Mouse (Mus musculus) ES-Bruce4 (cell line): ENCODE measurements at regions not wholly inside any gene's neighbourhood (a gene's known extent, or its start where the extent isn't known, plus 50 kb on each side); places are given as distances from the start of the nearest gene placed in this dataset.

ENCODE experiments used
- H3K27ac ChIP-seq: 2 replicates; pipeline ENCODE4 v1.5.1; 2012; ENCODE audit warnings: low read length, inconsistent platforms; ENCODE audit not compliant: insufficient read depth
- H3K27me3 ChIP-seq: 2 replicates; pipeline ENCODE4 v1.6.1; 2012; ENCODE audit warnings: mild to moderate bottlenecking, low read length, inconsistent platforms; ENCODE audit not compliant: control insufficient read depth, poor library complexity, insufficient read depth, severe bottlenecking
- H3K36me3 ChIP-seq: 2 replicates; pipeline ENCODE4 v1.6.1; 2012; ENCODE audit warnings: inconsistent platforms, mild to moderate bottlenecking, low read length, moderate library complexity; ENCODE audit not compliant: control insufficient read depth, poor library complexity, insufficient read depth, severe bottlenecking
- H3K4me1 ChIP-seq: one replicate; pipeline ENCODE4 v1.8.1; 2011; ENCODE audit warnings: low read length; ENCODE audit not compliant: control insufficient read depth, insufficient read depth
- H3K4me3 ChIP-seq: 2 replicates; pipeline ENCODE4 v1.5.1; 2011; ENCODE audit warnings: low read depth, mild to moderate bottlenecking, low read length
- H3K9ac ChIP-seq: 2 replicates; pipeline ENCODE4 v1.6.1; 2012; ENCODE audit warnings: low read depth, mild to moderate bottlenecking, inconsistent platforms; ENCODE audit not compliant: poor library complexity, severe bottlenecking
- H3K9me3 ChIP-seq: replicated peaks from 2 replicates; pipeline ENCODE4 v1.6.1; 2012; ENCODE audit warnings: mild to moderate bottlenecking, low read length, inconsistent platforms; ENCODE audit not compliant: control insufficient read depth, poor library complexity, insufficient read depth, severe bottlenecking
- CTCF ChIP-seq: IDR thresholded peaks from one replicate; pipeline ENCODE4 v1.8.1; 2011; ENCODE audit warnings: low read depth, low read length
- EP300 ChIP-seq: IDR thresholded peaks from 2 replicates; pipeline ENCODE4 v1.6.1; 2011; ENCODE audit warnings: low read depth, low read length; ENCODE audit not compliant: insufficient read depth
- POLR2A ChIP-seq: IDR thresholded peaks from one replicate; pipeline ENCODE4 v1.8.1; 2011; ENCODE audit warnings: low read length; ENCODE audit not compliant: insufficient read depth

DNA sequence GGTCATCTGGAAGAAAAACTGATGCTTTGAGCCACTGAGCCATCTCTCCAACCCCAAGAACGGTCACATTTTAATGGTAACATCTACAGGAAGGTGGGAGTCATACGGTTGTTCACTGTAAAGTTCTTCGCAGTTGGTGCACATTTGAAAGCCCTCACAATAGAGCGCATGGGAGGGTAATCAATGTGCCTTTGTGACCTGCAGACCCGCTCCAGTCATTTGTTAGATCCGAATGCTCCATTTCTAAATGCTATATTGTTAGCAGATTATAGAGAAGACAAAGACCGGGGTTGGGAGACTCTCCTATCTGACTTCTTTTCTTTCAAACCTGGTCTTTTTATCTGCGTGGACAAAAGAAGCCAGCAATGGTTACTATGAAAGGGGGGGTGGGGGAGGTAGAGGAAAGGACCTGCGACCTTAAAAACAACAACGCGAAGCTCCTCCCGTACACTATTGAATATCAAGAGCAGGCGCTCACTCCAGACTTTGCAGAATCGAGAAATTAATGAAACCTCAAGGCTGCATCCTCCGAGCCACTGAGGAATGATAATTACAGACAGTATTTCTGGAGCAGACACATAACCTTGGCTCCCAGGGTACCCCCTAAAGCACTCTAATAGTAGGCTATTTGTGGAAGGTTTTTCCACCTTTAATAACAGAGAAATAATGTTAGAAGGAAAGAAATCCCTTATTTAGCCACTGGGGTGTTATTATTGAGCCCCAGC is 134.7 kb upstream of the Smim15 start:
- TF ChIP-seq POLR2A (no peak), EP300 (no peak), CTCF (no peak)
- Histone ChIP-seq H3K36me3 (no peaks in the 10 kb centered on the region), H3K27me3 (no peaks in the 10 kb centered on the region; the same call in 1 of the 2 replicates), H3K27ac (no peak overlapping the region), H3K9ac (no peak overlapping the region), H3K9me3 (no peaks in the 10 kb centered on the region), H3K4me1 (peaks cover 2% of the 10 kb centered on the region), H3K4me3 (no peak overlapping the region)

DNA sequence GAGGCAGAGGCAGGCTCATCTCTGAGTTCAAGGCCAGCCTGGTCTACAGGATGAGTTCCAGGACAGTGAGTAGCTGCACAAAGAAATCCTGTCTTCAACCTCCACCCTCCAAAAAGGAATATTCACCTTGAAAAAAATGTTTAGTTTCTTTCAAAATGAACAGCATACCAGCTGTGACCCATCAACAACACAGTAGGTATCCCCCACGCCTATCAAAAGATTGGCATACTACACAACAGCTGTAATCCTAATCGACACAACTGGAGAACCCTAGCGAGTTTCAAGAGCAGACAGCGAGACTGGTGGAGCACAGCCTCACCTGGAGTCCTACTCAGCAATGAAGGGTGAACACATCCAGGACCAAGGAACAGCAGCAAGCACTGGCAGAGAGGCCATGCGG is 136.3 kb upstream of the Smim15 start:
- Histone ChIP-seq H3K4me3 (no peak overlapping the region), H3K9ac (no peak overlapping the region), H3K27me3 (no peaks in the 10 kb centered on the region; the same call in 1 of the 2 replicates), H3K27ac (no peak overlapping the region), H3K36me3 (no peaks in the 10 kb centered on the region), H3K9me3 (no peaks in the 10 kb centered on the region), H3K4me1 (peaks cover 5% of the 10 kb centered on the region)
- no peak for TF ChIP-seq POLR2A
- no peak for TF ChIP-seq CTCF
- no peak for TF ChIP-seq EP300

DNA sequence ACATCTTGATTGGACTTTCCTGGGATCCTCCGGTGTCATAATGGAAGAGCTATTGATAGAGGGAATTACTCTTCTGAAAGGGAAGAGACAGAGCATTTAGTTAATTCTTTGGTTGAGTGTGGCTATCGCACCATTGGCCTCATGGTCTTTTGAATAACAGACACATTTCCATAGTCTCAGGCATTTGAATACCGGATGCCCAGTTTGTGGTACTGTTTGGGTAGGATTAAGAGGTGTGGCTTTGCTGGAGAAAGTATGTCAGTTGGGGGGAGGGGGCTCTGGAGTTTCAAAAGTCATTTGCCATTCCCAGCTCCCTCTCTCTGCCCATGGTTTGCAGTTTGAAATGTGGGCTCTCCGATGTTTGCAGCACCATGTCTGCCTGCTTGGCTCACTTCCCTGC is 139.4 kb upstream of the Smim15 start:
- peaks cover 5% of the 10 kb centered on the region for H3K4me1 ChIP-seq
- H3K9ac ChIP-seq = no peak overlapping the region
- H3K36me3 ChIP-seq = no peaks in the 10 kb centered on the region
- no peaks in the 10 kb centered on the region for H3K27me3 ChIP-seq
- TF ChIP-seq CTCF = no peak
- no peak for TF ChIP-seq POLR2A
- TF ChIP-seq EP300 = no peak
- H3K4me3 ChIP-seq = no peak overlapping the region
- no peak overlapping the region for H3K27ac ChIP-seq
- H3K9me3 ChIP-seq = no peaks in the 10 kb centered on the region

DNA sequence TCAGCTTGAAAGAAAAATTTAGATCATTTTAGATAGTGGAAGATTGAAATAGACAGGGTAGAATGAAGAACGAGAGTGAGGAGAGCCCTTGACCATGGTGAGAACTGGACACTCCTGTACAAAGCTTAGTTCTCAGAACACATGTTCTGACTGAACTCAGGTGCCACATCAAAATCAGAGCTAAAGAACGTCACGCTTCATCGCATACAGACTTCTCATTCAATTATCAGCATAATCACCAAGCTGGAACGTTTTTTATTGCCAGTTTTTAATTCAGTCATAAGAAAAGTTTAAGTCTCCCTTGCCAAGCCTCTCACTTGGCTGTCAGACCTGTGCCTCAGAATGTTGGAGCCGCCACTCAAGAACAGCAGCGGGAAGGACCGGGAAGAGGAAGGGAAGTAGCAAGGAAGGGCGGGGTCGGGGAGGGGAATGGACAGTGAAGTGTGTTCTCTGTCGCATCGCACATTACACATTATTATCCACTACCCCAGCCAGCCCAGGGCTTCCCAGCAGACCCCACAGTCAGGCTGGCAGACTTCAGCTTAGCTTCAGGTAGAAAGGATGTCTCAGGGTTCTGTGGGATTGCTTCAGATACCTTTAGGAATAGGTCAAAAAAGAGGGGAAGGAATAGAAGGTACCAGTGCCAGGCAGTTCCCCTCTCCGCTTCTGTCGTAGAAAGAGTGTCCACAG is 140.1 kb upstream of the Smim15 start:
- H3K27me3 ChIP-seq = no peaks in the 10 kb centered on the region
- peaks cover 5% of the 10 kb centered on the region for H3K4me1 ChIP-seq
- no peak overlapping the region for H3K4me3 ChIP-seq
- no peak overlapping the region for H3K9ac ChIP-seq
- TF ChIP-seq EP300 = no peak
- TF ChIP-seq CTCF = no peak
- no peak for TF ChIP-seq POLR2A
- H3K9me3 ChIP-seq = no peaks in the 10 kb centered on the region
- H3K36me3 ChIP-seq = no peaks in the 10 kb centered on the region
- H3K27ac ChIP-seq = no peak overlapping the region

DNA sequence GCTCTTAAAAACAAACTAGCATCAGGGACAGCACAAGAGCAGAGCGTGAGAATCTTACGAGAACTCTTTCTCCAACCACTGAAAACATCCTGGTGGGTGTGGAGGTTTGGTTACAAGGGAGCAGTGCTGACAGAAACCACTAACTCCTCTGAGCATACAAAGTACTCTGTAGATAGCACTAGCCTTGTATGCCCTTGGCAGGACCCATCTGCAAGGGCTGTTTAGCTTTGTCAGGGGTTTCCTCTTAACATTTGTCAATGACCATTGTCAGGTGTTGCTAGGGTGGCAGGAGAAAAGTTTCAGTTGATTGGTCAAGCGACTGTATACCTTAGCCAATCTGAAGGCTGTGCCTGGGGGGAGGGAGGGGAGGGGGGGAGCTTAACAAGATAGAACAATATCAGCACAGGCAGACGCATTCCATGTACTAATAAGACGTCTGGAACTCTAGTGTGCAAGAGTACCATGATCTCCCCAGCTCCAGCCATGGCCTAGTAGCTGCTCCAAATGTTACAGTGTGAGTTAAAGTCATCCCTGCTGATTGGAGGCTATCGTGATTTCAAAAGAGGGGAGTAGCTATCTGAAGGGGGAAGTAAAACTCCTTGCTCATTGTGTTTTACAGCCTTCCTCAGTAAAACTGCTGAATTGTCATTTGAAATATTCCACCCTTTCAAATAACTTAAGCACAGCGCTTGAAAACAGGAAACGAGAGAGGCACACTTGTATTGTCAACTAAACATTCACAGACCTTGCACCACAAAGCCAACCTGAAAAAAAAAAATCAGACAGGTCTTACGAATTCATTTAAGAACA is 140.9 kb upstream of the Smim15 start:
- Histone ChIP-seq H3K4me3 (no peak overlapping the region), H3K9ac (no peak overlapping the region), H3K27me3 (no peaks in the 10 kb centered on the region), H3K36me3 (no peaks in the 10 kb centered on the region), H3K27ac (no peak overlapping the region), H3K4me1 (peaks cover 3% of the 10 kb centered on the region), H3K9me3 (no peaks in the 10 kb centered on the region)
- TF ChIP-seq CTCF (no peak), EP300 (no peak), POLR2A (no peak)
